Mouse (Mus musculus): ENCODE data around the gene Sytl4. TPM values are rescaled to one million over a fixed set of nuclear protein-coding genes. Genes with fewer than 3 reads are reported as not detected.

The Sytl4 gene
- polyA plus RNA-seq, 1 experiment, result 0.35 TPM

DNA sequence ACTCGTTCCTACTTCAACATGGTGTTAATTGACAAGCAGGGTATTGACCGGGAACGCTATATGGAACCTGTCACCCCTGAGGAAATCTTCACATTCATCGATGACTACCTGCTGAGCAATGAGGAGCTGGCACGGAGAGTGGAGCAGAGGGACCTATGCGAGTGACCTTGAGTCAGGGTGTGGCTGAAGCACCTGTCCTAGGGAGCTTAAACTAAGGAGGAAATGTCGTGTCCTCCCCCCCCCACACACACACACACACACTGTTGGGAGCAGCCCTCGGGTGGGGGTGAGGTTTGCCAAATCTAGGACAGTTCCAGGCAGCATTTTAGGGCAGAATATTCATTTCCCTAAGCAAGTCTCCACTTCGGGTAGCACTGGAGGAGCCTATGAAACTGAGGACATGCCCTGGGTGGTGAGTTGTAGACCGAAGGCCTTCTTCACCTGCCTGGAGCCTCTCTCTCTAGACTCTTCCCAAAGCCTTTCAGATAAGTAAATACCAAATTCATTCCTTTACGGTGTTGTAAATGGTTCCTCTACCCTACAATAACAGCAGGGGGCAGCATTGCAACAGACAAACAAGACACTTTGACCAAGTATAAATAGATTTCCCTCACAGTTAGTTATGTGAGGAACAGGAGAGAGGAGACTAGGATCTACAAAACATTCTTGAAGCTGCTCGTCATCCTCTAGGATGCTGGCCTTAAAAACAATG lies 50.2 kb downstream of the Sytl4 start:
- no peak for TF ChIP-seq POLR2A (IDR thresholded peaks at IDR 0.05; ENCODE audit: extremely low read depth, insufficient read depth, low read length)
- no peak for TF ChIP-seq CTCF (IDR thresholded peaks at IDR 0.05; ENCODE audit: extremely low read depth, insufficient read depth, low read length)

DNA sequence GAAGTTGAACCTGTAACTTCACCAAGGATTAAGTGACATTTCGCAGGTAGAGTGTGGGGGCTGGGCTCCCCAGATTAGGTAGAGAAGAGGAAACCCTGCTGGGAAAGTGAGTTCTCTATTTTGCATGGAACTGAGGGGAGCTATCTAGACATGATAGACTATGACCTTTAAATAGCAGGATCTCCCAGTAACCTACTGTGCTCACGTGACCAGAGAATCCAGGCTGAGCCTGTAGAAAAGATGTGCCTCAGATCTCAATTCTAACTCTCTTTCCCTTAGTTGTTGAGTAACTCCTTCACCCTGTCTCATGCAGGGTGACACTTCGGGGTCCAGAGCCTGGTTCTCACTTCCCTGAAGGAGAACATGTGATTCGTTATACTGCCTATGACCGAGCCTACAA lies 54.9 kb downstream of the Sytl4 start:
- Histone ChIP-seq H3K27ac (ENCODE audit: insufficient read depth, low read length) (no peak overlapping the region), H3K4me3 (ENCODE audit: insufficient read depth, low read length) (no peak overlapping the region), H3K4me1 (ENCODE audit: control insufficient read depth, insufficient read depth, low read length) (no peaks in the 10 kb centered on the region)
- TF ChIP-seq CTCF (IDR thresholded peaks at IDR 0.05; ENCODE audit: extremely low read depth, insufficient read depth, low read length), result no peak
- TF ChIP-seq POLR2A (IDR thresholded peaks at IDR 0.05; ENCODE audit: extremely low read depth, insufficient read depth, low read length), result no peak

More for the DNA sequence above, 50.2 kb downstream of the Sytl4 start:
- Histone ChIP-seq H3K4me1 (ENCODE audit: control insufficient read depth, insufficient read depth, low read length) (no peaks in the 10 kb centered on the region), H3K27ac (ENCODE audit: insufficient read depth, low read length) (no peak overlapping the region), H3K4me3 (ENCODE audit: insufficient read depth, low read length) (no peak overlapping the region)

DNA sequence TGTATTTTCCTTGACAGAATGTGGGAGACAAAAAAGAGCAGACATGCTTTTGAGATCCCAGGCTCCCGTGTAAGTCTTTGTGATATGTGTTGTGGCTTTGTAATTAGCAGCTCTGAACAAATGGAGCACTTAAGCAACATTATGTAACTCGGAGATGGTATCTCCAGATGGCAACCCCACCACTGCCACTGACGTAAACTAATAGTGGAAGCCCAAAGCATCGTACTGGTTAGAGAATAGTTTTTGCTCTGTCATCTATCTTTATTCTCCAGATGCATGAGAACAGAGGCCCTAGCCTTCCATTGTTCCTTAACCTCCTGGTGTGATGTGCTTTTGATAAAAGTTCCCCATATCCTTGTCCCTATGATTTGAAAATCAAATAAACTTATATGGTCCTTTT lies 60.4 kb downstream of the Sytl4 start:
- Histone ChIP-seq H3K27ac (ENCODE audit: insufficient read depth, low read length) (no peak overlapping the region), H3K4me3 (ENCODE audit: insufficient read depth, low read length) (no peak overlapping the region), H3K4me1 (ENCODE audit: control insufficient read depth, insufficient read depth, low read length) (no peaks in the 10 kb centered on the region)
- TF ChIP-seq CTCF (IDR thresholded peaks at IDR 0.05; ENCODE audit: extremely low read depth, insufficient read depth, low read length), result no peak
- no peak for TF ChIP-seq POLR2A (IDR thresholded peaks at IDR 0.05; ENCODE audit: extremely low read depth, insufficient read depth, low read length)

DNA sequence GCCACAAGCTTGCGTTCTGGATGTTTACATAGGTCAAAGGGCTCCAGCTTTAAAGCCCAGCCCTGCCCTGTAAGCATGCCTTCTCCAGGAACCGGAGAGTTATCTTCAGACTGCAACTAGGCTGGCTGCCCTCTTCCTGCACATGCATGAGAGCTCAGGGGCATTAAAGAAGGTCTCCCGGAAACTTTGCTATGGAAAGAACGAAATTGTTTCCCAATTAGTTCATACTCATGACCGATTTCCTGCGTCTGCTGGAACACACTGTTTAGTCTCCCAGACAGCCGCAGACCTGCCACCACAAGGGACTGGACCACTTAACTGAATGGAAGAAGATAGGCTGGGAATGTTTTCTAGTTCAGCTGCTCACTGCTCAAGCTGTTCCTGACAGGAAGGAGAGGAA lies 67.4 kb downstream of the Sytl4 start:
- Histone ChIP-seq H3K4me3 (ENCODE audit: insufficient read depth, low read length) (no peak overlapping the region), H3K4me1 (ENCODE audit: control insufficient read depth, insufficient read depth, low read length) (no peaks in the 10 kb centered on the region), H3K27ac (ENCODE audit: insufficient read depth, low read length) (no peak overlapping the region)
- TF ChIP-seq CTCF (IDR thresholded peaks at IDR 0.05; ENCODE audit: extremely low read depth, insufficient read depth, low read length) (no peak), POLR2A (IDR thresholded peaks at IDR 0.05; ENCODE audit: extremely low read depth, insufficient read depth, low read length) (no peak)

DNA sequence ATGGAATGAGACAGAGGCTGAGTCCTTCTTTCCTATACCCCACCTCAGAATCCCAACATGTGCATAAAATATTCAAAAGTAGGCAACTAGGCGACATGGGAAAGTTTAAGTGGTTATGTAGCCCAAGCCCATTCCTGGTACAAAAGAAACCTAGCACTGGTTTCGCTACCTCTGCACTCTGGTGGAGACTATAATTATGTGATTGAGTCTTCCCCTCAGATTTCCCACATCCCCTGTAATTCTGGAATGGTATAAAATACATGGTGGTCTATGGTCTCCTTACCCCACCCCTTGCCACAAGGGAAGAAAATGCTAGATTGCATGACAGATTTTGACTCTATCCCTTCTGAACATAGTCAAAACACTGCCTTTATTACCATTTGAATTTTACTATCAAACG lies 68.6 kb downstream of the Sytl4 start:
- no peak for TF ChIP-seq POLR2A (IDR thresholded peaks at IDR 0.05; ENCODE audit: extremely low read depth, insufficient read depth, low read length)
- TF ChIP-seq CTCF (IDR thresholded peaks at IDR 0.05; ENCODE audit: extremely low read depth, insufficient read depth, low read length), result no peak
- Histone ChIP-seq H3K4me3 (ENCODE audit: insufficient read depth, low read length) (no peak overlapping the region), H3K27ac (ENCODE audit: insufficient read depth, low read length) (no peak overlapping the region), H3K4me1 (ENCODE audit: control insufficient read depth, insufficient read depth, low read length) (no peaks in the 10 kb centered on the region)

DNA sequence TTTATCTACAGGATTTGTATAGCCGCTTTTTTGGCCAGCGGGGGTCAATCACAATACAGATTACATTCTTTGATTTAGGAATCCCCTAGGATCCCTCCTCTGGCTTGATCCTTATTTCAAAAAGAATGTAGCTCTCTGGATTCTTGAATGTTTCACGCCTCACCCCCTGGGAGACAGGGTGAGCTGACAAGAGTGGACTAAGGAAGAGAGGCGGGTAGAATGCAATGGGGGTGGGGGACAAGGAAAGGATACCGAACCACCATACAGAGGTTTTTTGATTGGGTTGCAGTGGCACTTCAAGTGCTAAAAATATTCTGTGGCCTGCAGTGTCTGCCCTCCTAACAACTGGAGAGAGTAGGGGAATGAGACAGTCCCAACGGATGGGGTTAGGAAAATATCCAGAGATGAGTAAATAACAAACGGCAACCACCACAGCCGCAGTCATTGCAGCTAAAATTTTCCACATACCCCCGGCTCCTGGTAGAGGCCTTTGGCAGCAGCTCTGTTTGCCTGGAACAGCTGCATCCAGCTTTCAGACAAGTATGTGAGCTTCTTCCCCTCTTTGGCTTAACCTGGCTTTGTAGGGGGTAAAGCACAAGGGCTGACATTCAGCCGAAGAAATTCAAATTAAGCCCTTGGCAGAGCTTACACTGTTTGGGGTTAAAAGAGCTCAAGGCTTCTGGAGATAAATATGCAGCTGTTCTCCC lies 70.1 kb downstream of the Sytl4 start:
- H3K4me1 ChIP-seq (ENCODE audit: control insufficient read depth, insufficient read depth, low read length), result no peaks in the 10 kb centered on the region
- H3K27ac ChIP-seq (ENCODE audit: insufficient read depth, low read length), result no peak overlapping the region
- TF ChIP-seq POLR2A (IDR thresholded peaks at IDR 0.05; ENCODE audit: extremely low read depth, insufficient read depth, low read length) (no peak), CTCF (IDR thresholded peaks at IDR 0.05; ENCODE audit: extremely low read depth, insufficient read depth, low read length) (no peak)
- no peak overlapping the region for H3K4me3 ChIP-seq (ENCODE audit: insufficient read depth, low read length)

DNA sequence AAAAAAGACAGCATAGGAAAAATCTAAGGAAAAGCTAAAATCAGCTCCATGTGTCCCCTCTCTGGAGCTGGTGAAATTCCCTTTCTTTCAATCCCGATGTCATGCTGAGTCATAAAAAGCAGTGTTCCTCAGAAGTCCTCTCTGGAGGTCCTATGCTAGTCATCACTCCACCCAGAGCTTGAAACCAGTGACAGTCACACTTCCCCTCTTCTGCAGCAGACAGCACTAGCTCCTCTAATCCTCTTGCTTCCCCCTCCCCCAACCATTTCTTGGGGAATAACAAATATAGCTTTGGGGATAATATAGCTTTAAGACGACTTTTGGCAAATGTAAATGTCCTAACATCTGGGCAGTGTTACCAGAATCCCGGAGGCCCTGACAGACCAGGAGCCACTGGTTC lies 73.4 kb downstream of the Sytl4 start, which contains the start of gene Srpx2:
Gene Srpx2, plus strand, starts transcription at position 166 of the 400 bp plus-strand sequence.
- Histone ChIP-seq H3K27ac (ENCODE audit: insufficient read depth, low read length) (no peak within 1 kb of the TSS), H3K4me1 (ENCODE audit: control insufficient read depth, insufficient read depth, low read length) (no peaks in the 10 kb centered on the region), H3K4me3 (ENCODE audit: insufficient read depth, low read length) (no peak within 1 kb of the TSS)
- TF ChIP-seq POLR2A (IDR thresholded peaks at IDR 0.05; ENCODE audit: extremely low read depth, insufficient read depth, low read length) (no peak), CTCF (IDR thresholded peaks at IDR 0.05; ENCODE audit: extremely low read depth, insufficient read depth, low read length) (no peak)

DNA sequence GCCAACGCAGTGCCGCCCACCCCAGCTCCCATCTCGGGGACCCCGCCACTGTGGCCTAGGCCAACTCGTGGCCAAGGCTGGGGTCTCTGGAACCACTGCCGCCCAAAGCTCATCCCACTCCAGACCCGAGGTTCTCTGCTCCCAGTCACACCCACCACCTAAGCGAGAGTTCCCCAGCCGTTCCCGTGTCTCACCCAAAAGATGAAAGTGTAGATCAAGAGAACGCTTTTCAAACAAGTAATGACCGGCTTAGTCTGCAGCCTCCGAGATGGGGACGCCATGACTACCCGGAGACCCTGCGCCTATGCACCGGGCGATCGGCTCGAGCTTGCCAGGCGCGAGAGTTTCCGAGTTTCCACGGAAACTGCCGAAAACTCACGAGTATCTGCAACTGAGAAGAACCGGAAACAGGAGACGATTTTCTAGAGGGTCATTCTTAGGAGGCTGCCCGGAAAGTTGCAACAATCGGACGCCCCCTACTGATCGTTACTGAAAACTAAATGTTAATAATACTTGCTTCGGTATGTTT lies 83.5 kb downstream of the Sytl4 start, which contains the start of gene Tspan6:
Gene Tspan6, minus strand, starts transcription at position 416 of the 529 bp plus-strand sequence.
- H3K4me3 ChIP-seq (ENCODE audit: insufficient read depth, low read length), result peak within 1 kb of the TSS; percentile 52
- TF ChIP-seq CTCF (IDR thresholded peaks at IDR 0.05; ENCODE audit: extremely low read depth, insufficient read depth, low read length) (peak; percentile 29; the same call in 1 of the 2 replicates), POLR2A (IDR thresholded peaks at IDR 0.05; ENCODE audit: extremely low read depth, insufficient read depth, low read length) (no peak)
- H3K27ac ChIP-seq (ENCODE audit: insufficient read depth, low read length), result no peak within 1 kb of the TSS
- H3K4me1 ChIP-seq (ENCODE audit: control insufficient read depth, insufficient read depth, low read length), result no peaks in the 10 kb centered on the region

DNA sequence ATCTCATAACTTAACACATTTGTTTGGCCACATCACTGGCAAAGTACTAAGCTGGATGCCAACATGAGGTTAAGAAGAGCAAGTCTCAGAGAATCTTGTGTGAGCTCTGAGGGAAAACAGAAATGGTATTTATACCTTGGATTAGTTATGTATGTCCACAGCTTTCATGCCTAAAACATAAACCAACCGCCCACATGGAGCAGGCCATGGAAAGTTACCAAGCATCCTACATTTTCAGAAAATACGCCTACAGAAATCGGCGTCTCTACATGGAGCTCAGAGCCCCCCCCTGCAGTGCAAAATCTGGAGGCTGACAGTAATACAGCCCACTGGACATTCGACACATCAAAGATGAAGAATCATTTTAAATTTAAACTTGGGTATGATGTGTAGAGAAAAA lies 93.5 kb downstream of the Sytl4 start:
- Histone ChIP-seq H3K4me3 (ENCODE audit: insufficient read depth, low read length) (no peak overlapping the region), H3K27ac (ENCODE audit: insufficient read depth, low read length) (no peak overlapping the region), H3K4me1 (ENCODE audit: control insufficient read depth, insufficient read depth, low read length) (no peaks in the 10 kb centered on the region; the same call in 1 of the 2 replicates)
- TF ChIP-seq POLR2A (IDR thresholded peaks at IDR 0.05; ENCODE audit: extremely low read depth, insufficient read depth, low read length) (no peak), CTCF (IDR thresholded peaks at IDR 0.05; ENCODE audit: extremely low read depth, insufficient read depth, low read length) (no peak)

Measured in cortical plate, adult 2 months (tissue).